Mouse (Mus musculus) cerebellum, adult 18-20 months (tissue): ENCODE measurements at regions not wholly inside any gene's neighbourhood (a gene's known extent, or its start where the extent isn't known, plus 50 kb on each side); places are given as distances from the start of the nearest gene placed in this dataset.
"Not testable (repeated sequence)": the region's sequence is repeated elsewhere in the genome, so short reads cannot be mapped to it uniquely, and the experiment has no call there.

Experiments used
- DNase-seq, 2 experiments: peaks; one replicate each; pipeline ENCODE4 v3.0.0; 2021

DNA sequence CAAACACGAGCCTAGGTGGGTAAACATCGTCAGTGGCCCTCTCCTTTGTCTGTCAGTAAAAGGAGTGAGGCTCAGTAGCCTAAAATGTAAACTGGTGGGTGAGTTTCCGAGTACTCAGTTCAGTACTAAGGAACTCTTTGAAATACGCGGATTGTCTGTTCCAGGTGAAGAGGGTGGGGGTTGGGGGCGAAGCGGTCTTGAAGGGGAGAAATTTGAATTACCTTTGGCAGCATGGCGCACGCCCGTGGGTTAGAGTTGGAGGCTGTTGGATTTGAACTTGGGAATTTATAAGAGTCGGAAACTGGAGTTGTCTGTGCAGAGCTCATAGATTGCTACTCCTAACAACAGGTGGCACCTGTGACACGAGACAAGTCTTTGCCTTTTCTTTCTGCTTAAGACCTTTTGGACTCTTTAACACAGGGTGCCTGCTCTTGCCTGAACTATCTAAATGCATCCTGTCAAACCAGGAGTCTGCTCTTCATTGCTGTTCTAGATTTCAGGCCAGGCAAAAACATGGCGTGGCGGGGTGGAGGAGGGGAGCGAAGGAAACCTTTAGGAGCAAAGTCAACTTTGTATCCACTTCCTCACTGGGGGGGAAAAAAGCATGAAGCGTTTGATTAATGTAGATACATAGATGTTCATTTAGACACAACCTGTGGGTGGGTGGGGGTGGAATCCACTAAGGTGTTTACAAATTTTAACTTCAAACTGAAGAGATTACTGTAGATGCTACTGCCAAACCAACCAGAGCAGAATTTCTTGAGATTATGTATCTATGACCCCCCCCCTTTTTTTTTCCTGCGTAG is 89.0 kb upstream of the Rpl34 start:
- no peak for DNase-seq

DNA sequence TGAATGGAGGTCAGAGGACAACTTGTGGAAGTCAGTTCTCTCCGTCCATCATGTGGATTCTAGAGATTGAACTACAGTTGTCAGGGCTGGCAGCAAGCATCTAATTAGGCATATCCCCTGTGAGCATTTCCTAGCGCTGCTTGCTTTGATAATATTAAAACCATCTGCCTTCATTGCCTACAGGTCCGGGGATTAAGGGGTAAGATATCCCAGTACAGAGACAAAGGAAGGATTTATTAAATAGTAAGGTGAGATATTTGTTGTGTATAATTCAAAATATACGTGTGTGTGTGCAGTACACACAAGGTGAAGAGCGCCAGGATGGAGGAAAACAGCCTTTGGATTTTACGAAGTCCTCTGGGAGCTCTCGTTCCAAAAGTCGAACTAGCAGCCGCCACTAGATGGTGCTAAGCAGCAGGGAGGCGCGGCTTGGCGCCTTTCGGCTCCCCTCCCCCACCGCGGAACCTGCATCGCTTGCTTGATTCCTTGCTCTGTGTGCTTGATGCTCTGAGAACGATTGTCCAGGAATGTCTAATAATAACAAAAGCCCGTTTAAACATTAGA is 88.4 kb upstream of the Rpl34 start:
- DNase-seq, result peak; percentile 83 to 87

DNA sequence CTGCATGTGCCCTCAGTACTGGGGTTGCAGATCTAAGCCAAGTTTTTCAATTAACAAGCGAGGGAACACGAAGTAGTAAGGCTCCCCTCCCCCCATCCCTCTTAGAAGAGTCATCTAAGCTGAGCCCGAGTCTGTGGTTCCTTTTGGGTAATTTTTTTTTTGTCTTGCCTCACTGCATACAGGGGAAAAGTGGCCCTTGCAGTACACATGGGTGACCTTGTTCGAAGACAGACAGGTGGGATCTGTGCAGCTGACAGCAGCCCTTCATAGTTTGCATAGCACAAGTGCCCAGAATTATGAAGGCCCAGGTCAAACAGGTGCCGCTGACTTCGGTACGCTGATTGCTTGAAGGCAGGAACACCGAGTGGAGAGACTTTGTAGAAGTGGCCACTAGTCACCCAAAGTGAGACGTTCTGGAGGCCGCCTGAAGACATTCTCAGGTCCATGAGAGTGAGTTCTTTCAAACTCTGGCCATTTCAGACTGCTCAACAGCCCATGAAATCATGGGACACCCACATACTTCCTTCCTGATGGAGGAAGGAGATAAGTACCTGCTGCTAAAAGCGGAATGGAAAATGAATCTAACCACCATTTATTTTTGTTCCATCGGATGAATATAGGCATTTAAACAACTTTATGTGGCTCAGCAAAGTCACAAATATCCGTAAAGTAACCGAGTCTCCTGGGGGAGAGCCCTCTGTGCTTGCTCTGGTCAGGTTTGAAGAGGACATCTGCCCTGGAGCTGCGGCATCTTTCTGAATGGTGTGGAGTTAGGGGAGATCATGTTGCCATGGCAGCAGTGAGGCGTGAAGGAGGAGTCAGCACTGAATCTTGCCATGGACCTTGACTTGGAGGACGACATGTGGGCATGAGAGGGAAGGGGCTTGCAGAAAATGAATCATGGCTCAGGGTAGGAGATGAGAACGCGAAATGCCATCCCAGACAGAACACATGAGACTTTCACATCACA is 79.8 kb upstream of the Rpl34 start:
- DNase-seq, result no peak

GRCm38 (mm10) chr3:130805345-130805744 is 75.1 kb upstream of the Rpl34 start:
- no peak for DNase-seq

DNA sequence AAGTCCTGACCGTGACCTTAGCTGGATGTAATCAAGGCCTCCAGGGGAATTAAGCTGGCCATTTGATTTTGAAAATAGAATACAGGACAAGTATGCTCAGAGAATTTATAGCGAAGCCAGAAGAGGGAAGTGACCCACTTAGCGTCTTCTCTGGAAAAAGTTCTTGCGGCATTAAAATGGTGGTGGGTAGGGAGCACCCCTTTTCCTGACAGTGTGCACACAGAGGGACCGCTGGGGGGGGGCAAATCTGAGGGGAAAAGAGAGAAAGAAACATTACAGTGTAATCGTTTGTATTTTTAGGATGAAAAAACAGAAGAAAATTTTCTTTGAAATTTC is 74.1 kb upstream of the Rpl34 start:
- DNase-seq, result no peak

GRCm38 (mm10) chr3:130803591-130804326 is 73.6 kb upstream of the Rpl34 start:
- DNase-seq, result no peak

DNA sequence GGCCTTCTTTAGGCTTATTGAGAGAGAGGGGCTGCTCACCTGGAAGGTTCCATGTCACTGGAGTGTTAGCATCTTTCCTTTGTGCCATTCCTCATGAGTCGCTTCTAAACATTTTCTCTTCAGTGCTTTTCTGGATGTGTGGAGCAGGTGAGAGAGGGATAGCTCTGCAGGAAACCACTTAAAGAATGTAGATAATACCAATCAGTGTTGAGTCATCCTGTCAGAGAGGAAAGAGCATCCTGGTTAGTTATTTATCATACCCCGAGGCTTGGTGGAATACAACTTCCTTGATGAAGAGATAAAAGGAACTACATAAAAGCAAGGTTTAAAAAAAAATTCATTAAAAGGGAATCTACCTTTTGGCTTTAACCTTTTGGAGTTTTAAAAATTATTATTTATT is 69.8 kb upstream of the Rpl34 start:
- no peak for DNase-seq

DNA sequence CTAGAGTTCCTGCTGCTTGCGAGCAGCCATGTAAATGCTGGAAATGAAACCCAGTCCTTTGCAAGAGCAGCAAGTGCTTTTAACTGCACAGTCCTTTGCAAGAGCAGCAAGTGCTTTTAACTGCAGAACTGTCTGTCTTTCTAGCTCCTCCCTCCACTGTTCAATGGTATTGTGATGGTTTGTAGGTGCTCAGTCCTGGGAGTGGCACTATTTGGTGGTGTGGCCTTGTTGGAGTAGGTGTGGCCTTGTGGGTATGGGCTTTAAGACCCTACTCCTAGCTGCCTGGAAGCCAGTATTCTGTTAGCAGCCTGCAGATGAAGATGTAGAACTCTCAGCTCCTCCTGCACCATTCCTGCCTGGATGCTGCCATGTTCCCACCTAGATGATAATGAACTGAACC is 67.8 kb upstream of the Rpl34 start:
- DNase-seq, result not testable (repeated sequence)

DNA sequence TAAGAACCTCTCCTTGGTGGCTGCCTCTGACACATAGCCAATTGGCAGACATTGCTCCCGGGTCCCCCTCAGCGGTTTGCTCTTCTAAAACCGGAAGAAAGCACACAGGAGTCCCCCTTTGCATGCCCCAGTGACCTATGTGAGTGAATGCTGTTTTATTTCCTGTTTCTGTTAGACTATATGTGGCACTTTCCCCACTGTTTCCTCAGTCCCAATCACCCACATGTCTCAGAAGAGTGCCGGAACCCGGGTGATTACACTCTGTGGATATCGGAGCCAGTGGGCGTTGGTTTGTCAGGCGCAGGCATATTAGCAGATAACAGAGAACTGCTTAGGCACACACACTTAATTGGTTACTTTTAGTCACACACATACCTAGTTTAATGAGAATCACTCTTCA is 66.3 kb upstream of the Rpl34 start:
- DNase-seq, result no peak

GRCm38 (mm10) chr3:130795396-130795795 is 65.2 kb upstream of the Rpl34 start:
- DNase-seq, result no peak

DNA sequence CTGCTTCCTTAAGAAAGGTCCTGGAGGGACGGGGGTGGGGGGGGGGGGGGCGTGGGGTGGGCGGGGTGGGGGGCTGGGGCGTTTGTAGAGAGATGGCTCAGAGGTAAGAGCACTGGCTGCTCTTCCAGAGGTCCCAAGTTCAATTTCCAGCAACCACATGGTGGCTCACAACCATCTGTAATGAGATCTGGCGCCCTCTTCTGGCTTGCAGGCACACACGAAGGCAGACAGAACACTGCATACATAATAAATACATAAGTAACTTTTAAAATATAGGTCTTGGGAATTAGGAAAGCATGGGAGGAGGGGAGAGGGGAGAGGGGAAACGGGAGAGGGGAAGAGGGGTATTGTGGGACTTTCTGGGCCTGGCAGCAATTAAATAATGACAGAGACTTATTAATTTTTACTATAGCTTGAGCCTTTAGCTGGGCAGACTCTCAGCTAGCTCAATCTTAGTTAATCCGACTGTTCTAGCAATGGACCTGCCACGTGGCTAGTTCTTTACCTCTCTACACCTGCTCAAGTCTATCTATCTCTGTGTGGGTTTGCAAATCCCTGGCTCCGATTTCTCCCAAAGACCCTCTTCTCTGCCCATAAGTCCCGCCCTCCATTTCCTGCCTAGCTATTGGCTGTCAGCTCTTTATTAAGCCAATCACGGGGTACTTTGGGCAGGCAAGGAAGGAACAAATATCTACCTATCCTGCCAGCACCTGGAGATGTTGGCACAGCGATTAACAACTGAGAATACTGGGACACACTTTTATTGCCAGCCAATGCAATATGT is 64.1 kb upstream of the Rpl34 start:
- no peak for DNase-seq

DNA sequence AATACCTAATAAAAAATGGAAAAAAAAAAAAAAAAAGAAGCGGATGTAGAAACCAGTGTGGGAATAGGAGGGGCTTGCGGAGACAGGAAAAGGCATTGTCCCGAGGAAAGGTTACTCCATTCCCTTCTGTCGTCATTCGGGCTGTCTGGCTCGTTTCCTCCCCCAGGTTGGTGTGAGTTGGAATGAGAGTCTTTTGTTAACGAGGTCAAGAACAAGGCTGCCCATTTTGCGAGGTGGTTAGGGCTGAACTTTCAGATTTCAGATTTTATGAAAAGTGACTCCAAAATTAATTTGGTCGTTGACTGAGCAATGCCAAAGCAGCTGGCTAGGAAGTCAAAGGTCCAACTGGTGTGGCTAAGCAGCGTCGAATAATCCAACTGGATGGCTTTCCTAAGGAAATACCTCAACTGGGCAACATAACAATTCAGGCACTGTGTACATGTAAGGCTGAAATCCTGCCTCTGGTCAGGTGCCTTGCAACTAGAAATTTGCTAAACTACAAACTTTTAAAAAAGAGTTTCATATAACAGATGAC is 50.6 kb upstream of the Rpl34 start:
- no peak for DNase-seq
